Mouse (Mus musculus) megakaryocyte, adult 5-6 weeks (primary cell): ENCODE results near the gene Kbtbd12. TPM values are rescaled to one million over a fixed set of nuclear protein-coding genes. Genes with fewer than 3 reads are reported as not detected.

Experiments
- ATAC-seq: 2 replicates; pipeline ENCODE4 v1.8.0; 2016; ENCODE audit warnings: mild to moderate bottlenecking, inconsistent platforms; ENCODE audit not compliant: poor library complexity, severe bottlenecking
- total RNA-seq, 2 experiments: library from RNA; stranded (forward) in 1 of 2; stranded (reverse) in 1 of 2; fragments of 153-499, 151-499 nt in 1 of 2; fragments of 221-1000, 200-1000 nt in 1 of 2; gene quantifications; 2 replicates each; pipeline versions ENCODE4 v1.2.3 to v1.2.4; 2015 to 2017

The Kbtbd12 gene
- total RNA-seq, 2 experiments from 2014 or later: 0.73 TPM; not detected in 1

DNA sequence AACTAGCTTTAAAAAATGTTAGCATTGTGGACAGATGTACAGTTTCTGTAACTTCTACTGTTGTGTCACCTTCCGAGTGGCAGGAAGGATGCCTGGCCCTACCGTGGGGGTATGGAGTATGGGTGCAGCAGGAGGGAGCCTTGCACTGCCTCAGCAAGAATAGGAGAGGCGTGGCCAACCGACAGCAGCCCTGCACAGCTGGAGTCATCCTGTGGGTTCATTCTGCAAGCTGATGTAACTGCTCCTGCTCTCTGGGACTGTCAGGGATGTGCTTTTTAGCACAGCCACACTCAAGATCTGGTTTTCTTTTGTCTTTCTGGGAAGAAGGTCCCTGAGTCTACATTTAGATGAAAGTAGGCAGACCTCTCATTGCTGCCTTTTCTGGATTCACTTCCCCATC is 80.2 kb downstream of the Kbtbd12 start:
- no peak for ATAC-seq

GRCm38 (mm10) chr6:88549916-88550315 is 87.8 kb downstream of the Kbtbd12 start:
- ATAC-seq: no peak

GRCm38 (mm10) chr6:88549137-88549814 is 88.5 kb downstream of the Kbtbd12 start:
- ATAC-seq: no peak

- ATAC-seq: no peak
These were observed 89.2 kb downstream of the Kbtbd12 start for GRCm38 (mm10) chr6:88548405-88549049.

DNA sequence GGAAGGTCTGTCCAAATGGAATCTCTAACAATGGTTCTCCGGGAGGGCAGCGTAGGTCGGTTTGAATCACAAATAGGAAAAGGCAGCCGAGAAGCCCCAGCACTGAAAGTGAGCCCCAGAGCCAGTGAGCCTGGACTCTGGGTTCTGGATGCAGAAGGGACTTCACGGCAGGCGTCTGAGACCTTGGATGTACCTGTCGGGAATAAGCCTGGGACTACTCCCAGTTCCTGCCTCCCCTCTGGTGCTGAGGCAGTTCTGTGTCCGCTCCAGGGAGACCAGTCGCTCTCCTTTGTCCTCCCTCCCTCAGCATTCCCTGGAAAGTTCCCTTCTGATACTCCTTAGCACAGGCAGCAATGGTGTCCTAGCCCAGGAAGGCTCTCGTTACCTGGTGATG is 92.4 kb downstream of the Kbtbd12 start:
- no peak for ATAC-seq

- ATAC-seq: no peak
These were observed 92.9 kb downstream of the Kbtbd12 start for GRCm38 (mm10) chr6:88544644-88545396.

GRCm38 (mm10) chr6:88544241-88544640 is 93.5 kb downstream of the Kbtbd12 start:
- no peak for ATAC-seq

GRCm38 (mm10) chr6:88540093-88540755 is 97.5 kb downstream of the Kbtbd12 start:
- no peak for ATAC-seq

- ATAC-seq: no peak
These were observed 107.4 kb downstream of the Kbtbd12 start for GRCm38 (mm10) chr6:88530306-88530705.

GRCm38 (mm10) chr6:88524056-88524455 is 113.7 kb downstream of the Kbtbd12 start:
- no peak for ATAC-seq

- ATAC-seq: no peak
These were observed 114.3 kb downstream of the Kbtbd12 start for GRCm38 (mm10) chr6:88523451-88523850.

GRCm38 (mm10) chr6:88523043-88523442 is 114.7 kb downstream of the Kbtbd12 start:
- ATAC-seq: no peak

DNA sequence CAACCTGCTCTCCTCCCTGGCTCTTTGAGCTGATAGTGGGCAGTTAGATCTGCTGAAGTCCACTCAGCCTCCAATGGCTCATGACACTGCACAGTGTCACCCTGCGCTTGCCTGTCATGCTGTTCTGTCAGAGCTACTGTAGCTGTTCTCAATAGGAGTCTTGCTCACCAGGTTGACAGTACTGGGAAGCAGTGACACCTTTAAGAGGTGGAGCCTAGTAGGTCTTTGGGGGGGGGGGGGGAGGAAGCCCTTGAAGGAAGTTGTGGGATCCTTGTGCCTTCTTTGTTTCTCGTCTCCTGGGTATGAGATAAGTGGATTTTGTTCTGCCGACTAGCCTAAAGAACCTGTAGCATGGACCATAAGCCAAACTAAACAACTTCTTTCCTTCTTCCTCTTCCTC is 115.1 kb downstream of the Kbtbd12 start:
- ATAC-seq: peak; percentile 22

DNA sequence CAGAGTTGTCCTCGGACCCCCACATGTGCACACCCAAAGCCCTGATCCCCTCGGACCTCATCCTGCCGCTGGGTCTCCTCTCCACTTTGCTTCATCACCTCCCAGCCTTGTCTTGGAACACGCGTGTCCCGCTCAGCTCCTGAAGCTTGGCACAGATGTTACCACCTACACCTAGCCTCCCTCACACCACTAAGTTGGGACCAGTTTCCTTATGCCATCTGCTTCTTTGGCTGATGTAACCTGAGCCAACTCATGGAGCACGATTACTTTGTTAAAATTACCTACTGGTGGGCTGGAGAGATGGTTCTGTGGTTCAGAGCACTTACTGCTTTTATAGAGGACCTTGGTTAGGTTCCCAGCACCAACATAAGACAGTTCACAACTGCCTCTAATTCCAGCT is 115.9 kb downstream of the Kbtbd12 start:
- ATAC-seq: no peak

GRCm38 (mm10) chr6:88518404-88519263 is 119.1 kb downstream of the Kbtbd12 start, which contains the start of gene Sec61a1:
Gene Sec61a1 (minus strand): TSS chr6:88518905.
- peak; percentile 95 for ATAC-seq

GRCm38 (mm10) chr6:88517701-88518403 is 119.9 kb downstream of the Kbtbd12 start:
- ATAC-seq: no peak

DNA sequence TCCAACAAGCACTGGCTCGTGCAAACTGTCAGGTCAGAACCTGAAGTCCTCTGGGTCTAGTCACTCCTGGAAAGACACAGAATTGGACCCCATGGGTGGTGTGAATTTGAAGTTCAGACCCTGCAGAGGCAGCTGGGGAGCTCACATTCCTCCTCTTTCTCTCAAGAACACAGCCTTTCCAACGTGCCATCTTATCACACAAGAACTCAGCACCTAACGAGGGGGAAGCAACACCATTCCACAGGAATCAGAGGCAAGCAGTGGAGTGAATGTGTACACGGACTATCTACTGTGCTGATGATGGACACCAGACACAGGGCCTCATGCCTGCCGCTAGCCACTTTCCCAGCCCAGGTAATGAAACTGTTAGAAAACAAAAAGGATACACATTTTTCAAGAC is 121.1 kb downstream of the Kbtbd12 start:
- no peak for ATAC-seq

GRCm38 (mm10) chr6:88515971-88516370 is 121.8 kb downstream of the Kbtbd12 start:
- ATAC-seq: no peak

- ATAC-seq: no peak
These were observed 123.2 kb downstream of the Kbtbd12 start for GRCm38 (mm10) chr6:88514546-88514945.

- ATAC-seq: no peak
These were observed 123.8 kb downstream of the Kbtbd12 start for GRCm38 (mm10) chr6:88513984-88514383.
